ENCODE assay signal across 8 mouse cellular contexts in the genomic region with DNA sequence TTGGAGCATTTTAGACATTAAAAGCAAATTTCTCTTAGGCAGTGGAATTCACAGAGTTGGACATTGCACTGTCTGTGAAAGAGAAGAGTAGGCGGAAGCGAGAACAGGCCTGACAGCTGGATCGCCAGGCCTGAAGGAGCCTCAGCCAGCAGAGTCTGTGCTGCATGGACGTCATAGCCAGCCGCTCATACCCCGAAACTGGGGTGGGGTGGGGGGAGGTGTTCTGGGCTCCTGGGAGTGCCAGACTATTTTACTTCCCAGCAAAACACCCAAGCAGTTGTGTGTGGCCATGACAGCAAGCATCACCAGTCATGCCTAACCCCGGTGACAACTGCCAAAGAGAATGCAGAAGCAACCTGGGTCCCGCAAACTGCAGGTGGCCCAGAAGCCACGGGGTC. TPM values are rescaled to one million over a fixed set of nuclear protein-coding genes. Genes with fewer than 3 reads are reported as not detected.
DNase-seq lines count a peak whose midpoint lies in the region; ATAC-seq lines count a peak whose summit lies in the region.

No protein-coding gene starts in this region.

- no peaks in the 10 kb centered on the region for H3K9me3 ChIP-seq in liver, embryonic 12.5 days (replicated peaks)

- H3K4me3 ChIP-seq in liver, embryonic 12.5 days = no peak overlapping the region

- 70% methylated on average over 9 of the region's 9 CpGs for WGBS in liver, embryonic 12.5 days (ENCODE audit: insufficient replicate concordance)

- H3K36me3 ChIP-seq in liver, embryonic 12.5 days = no peaks in the 10 kb centered on the region

- H3K27me3 ChIP-seq in liver, embryonic 12.5 days (replicated peaks) = peaks cover 7% of the 10 kb centered on the region; the same call in 1 of the 2 replicates

- 0 out of 2 replicates have a peak, but pooled peaks cover 3% of the 10 kb centered on the region for H3K4me1 ChIP-seq in liver, embryonic 12.5 days

- H3K27ac ChIP-seq in liver, embryonic 12.5 days = no peak overlapping the region

- no peak for ATAC-seq in megakaryocyte, adult 5-6 weeks (ENCODE audit: poor library complexity, severe bottlenecking)
- ATAC-seq in liver, embryonic 12.5 days = no peak

- no peak overlapping the region for H3K4me2 ChIP-seq in liver, embryonic 12.5 days

- no peak overlapping the region for H3K9ac ChIP-seq in liver, embryonic 12.5 days

- DNase-seq in adrenal gland, postnatal 14 days = peak; percentile 23
- DNase-seq in adrenal gland, postnatal 10 days = no peak
- DNase-seq in urinary bladder, postnatal 14 days (ENCODE audit: low spot score) = peak; percentile 17
- DNase-seq in urinary bladder, postnatal 36 days (ENCODE audit: low spot score in 2 of 2) = no peak
- DNase-seq in lung, postnatal 14 days = peak; percentile 18
- no peak for DNase-seq in adrenal gland, postnatal 4 days (ENCODE audit: low spot score in 2 of 2)

RNA-seq across cellular contexts. Expression of gene Bcl7a, which starts 16.9 kb away (rescaled TPM):
- 11.9 and 16.1 TPM in 2 replicates for total RNA-seq in adrenal gland, postnatal 14 days (2021)
- total RNA-seq in adrenal gland, postnatal 10 days (2021) = 10 to 100 TPM; 14.1 to 20.6 TPM
- 3.8 and 4.0 TPM in 2 replicates for total RNA-seq in megakaryocyte, adult 5-6 weeks (2015)
- total RNA-seq in megakaryocyte, adult 5-6 weeks (2017) = 3.8 and 4.7 TPM in 2 replicates
- total RNA-seq in adrenal gland, postnatal 4 days (2021) = 10 to 100 TPM; 21.8 to 29.2 TPM
- 11.7 and 12.7 TPM in 2 replicates for polyA plus RNA-seq in liver, embryonic 12.5 days (2016; fragmentation: Nextera tagmentation; extraction: Ambion mirVana)

Comparison
In these comparisons a context has a peak if more than half of its experiments do, and no peak if none do; other contexts are left out.
1. DNase-seq: peak in adrenal gland, postnatal 14 days (single experiment), urinary bladder, postnatal 14 days (single experiment) and lung, postnatal 14 days (single experiment); none in adrenal gland, postnatal 10 days (single experiment), urinary bladder, postnatal 36 days (0 of 2) and adrenal gland, postnatal 4 days (0 of 2).